Mouse (Mus musculus) T-helper 1 cell (primary cell): ENCODE measurements around the gene AW209491.

Experiments
- in situ Hi-C: fragments of 300-600 bp; cut with MboI, MseI; formaldehyde crosslinking; loops from one replicate; pipeline ENCODE4 v1.15.1; 2025; ENCODE audit warnings: high pct_unique_total_duplicates

The AW209491 gene

DNA sequence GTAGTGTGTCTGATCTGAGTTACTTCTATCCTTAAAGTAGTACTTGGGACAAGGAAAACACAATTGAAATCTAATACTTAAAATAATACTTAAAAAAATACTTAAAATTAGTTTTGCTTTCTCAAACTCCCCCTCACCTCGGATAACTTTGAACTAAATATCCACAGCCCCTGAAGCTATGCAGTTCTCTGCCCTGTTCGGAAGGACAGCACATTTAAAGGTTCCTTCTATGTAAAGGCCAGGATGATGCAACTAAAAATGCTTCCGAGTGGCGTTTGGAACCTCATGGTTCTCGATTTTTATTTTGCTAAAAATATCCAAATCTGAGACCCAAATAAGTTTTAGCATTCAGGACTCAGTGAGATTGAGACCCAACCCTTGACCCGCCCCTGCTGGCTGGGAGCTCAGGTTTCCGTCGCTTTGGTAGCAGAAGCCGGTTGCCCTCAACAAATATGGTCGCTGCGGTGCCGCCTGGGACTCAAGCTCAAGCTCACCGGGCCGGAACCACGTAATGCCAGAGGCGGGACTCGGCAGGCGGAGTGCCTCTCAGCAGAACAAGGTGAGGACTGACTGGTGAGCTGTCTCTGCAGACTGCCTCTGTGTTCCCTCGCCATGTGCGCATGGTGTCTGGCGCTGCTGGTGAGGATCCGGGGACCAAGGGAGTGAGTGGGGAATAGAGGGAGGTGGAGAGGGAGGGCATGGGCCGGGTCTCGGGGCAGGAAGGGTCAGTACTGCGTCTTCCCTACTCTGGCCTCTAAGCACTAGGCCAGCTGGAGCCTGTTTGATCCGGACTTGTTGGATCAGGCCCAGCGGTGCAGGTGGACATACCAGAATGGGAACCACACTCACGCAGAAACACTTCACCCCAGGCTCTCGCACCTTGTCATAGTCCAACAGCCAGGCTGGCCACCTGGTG lies at the start of gene AW209491:
TSS of gene AW209491 (plus strand) at position 429 of the 916 bp plus-strand sequence.
- in situ Hi-C loops = loop anchor here (25.0 kb wide), 1 partner anchor 668 kb away; the partner anchor contains the start of gene B3galnt2

DNA sequence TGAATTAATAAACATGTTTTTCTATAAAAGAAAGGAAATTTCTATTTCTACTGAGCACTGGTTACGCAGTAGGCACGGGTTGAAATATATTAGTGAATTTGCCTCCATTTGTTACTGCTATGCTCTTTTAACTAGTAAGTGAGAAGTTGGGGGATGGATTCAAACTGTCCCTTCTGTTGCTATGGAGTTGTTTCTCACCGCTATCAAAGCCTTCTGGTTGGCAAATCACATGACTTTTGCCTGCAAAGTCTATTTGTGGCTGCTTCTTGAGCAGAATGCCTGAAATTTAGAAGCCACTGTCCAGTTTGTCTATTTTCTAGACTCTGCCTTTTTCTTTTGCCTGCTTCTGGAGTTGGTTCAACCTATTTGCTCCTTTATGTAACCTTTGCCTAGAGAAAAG lies 49.6 kb upstream of the AW209491 start:
- in situ Hi-C loops = loop anchor here (5.0 kb wide), 1 partner anchor 228 kb away; no protein-coding TSS in a partner anchor

DNA sequence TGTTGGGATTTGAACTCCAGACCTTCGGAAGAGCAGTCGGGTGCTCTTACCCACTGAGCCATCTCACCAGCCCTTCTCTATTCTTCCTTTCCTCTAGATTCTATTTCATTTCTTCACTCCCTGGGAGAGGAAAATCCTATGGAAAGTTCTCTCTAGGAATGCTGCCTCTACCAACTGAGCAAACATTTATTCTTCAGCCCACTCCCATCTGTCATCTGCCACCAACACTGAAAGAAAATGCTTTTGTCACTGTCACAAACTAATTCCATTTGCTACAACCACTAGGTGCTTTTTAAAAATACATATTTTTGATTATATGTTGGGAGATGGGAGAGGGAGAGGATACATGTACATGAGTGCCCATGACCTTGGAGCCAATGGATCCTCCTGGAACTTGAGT lies 27.2 kb upstream of the AW209491 start:
- in situ Hi-C loops = loop anchor here (25.0 kb wide), 3 partner anchors 415 to 715 kb away; partner anchors contain the start of gene Tbce

DNA sequence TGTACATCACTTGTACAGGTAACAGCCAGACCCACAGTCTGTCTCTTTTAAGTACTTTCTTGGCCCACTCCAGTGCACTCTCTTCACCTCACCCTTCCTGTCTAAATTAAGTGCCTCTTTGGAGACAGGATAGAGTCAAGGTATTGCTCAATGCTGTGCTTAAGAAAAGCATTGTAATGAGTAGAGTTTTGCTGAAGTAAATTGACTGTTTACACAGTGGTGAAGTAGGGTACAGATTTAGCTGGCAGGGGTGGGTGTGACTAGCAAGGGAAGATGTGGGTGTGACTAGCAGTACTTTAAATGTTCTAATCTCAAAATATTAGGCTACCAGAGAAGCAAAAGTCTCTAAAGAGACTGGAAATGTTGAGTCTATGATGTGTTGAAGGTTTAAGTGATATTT lies 22.3 kb upstream of the AW209491 start:
- in situ Hi-C loops = loop anchor here (25.0 kb wide), 3 partner anchors 420 to 720 kb away; partner anchors contain the start of gene Tbce

DNA sequence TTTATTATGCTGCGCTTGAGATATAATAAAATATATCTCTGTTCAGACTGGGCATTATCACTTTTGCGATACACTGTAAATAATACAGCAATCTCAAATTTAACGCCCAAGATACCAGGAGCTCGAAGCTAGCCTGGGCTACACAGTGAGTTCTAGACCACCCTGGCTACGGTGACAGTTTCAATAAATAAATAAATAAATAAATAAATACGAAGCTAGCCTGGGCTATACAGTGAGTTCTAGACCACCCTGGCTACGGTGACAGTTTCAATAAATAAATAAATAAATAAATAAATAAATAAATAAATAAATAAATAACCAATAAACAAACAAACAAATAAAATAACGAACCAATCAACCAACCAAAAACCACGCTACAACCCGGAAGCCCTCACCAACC lies 17.5 kb upstream of the AW209491 start:
- in situ Hi-C loops = loop anchor here (25.0 kb wide), 3 partner anchors 425 to 725 kb away; partner anchors contain the start of gene Tbce

DNA sequence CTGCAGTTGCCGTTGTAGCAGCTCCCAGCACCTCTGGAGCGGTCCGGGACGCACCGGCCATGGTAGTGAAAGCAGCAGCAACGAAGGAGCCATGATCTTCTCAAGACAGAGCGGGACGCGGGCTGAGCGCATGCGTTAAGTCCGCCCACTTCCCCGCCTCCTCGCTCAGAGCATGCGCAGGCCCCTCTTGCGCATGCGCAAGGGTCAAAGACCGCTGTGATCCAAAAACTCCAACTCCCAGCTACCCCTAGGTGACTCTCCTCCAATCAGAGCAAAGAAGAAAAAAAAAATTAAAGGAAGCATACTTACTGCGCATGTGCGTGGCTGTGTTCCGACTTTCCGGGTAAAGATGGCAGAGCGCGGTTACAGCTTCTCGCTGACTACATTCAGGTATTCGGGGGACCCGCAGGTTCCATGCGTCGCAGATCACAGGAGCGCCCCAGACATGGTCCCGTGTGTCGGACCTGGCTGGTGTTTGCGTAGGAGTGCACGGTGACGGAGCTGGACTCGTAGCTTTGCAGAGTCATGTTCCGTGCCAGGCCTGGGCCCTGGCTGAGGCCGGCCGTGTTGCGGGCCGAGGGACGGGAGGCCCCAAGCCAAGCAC lies 16.9 kb upstream of the AW209491 start, which contains the start of the genes Mrpl32 and Psma2:
TSS of gene Mrpl32 (minus strand) at position 240 of the 604 bp plus-strand sequence.
TSS of gene Psma2 (plus strand) at position 315 of the 604 bp plus-strand sequence.
- in situ Hi-C loops = loop anchor here (25.0 kb wide), 3 partner anchors 426 to 726 kb away; partner anchors contain the start of gene Tbce

DNA sequence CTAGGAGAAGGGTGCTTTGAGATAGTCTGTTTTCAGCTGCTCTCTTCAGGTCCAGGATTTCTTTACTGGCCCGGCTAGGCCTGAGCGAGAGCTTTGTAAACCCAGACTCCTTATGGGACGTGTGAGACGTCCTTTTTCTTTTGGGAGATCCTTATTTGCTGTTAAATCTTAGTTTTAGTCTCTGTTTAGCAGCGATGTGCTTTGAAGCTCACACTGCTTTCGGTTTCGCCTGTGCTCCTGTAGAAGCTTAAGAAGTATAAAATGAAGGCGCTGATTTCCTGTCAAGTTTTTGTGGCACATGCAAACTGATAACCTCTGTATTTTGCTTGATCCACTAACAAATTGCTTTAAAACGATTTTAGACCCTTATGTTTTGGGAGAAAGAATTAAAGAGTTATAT lies 16.4 kb upstream of the AW209491 start:
- in situ Hi-C loops = loop anchor here (25.0 kb wide), 3 partner anchors 426 to 726 kb away; partner anchors contain the start of gene Tbce

DNA sequence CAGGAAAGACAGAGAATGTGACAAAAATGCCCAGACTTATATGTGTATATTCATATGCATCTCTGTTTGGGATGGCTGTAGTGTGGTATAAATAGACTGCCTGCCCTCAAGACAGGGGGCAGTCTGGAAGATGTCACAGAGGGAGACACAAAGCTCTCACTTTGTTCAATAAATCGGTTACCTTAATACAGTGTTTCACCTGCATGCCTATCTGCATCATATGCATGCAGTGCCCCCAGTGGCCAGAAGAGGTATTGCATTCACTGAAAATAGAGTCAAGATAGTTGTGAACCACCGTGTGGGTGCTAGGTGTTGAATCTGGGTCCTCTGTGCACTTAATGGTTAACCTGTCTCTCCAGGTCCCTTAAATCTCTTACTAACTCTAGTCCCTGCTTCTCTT lies 11.2 kb upstream of the AW209491 start:
- in situ Hi-C loops = loop anchor here (25.0 kb wide), 3 partner anchors 431 to 731 kb away; partner anchors contain the start of gene Tbce

DNA sequence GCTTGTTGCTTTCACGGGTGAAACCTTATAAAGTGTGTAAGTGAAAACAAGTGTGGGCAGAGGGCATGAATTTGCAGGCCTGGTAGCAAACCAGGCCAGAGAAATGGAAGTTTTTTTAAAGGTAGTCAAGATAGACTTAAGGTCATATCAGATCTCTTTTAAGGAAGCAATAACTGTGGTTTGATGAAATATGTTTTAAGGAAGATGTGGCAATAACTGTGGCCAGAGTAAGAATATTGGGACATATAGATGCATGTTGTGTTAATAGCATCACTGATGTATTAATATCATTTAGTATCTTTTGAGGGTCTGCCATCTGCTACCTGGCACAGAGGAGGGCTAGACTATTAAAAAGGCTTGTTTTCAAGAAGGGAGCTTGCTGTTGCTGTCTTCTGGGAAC lies 10.0 kb downstream of the AW209491 start:
- in situ Hi-C loops = loop anchor here (25.0 kb wide), 1 partner anchor 678 kb away; the partner anchor contains the start of gene B3galnt2

DNA sequence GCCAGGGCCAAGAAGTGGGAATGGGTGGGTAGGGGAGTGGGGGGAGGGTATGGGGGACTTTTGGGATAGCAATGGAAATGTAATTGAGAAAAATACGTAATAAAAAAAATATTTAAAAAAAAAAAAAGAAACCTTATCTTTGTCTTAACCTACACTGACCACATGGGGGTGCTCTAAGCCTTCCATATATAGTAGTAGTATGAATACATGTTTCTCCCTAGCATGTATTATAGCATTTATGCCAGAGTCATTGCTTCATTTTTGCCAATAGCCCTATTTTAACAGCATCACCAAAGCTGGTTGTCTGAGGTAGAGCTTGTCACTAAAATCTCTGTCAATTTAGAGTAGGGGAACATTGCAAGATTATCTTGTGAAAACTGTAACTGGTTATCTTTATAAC lies 19.3 kb downstream of the AW209491 start:
- in situ Hi-C loops = loop anchor here (25.0 kb wide), 1 partner anchor 687 kb away; the partner anchor contains the start of gene B3galnt2

DNA sequence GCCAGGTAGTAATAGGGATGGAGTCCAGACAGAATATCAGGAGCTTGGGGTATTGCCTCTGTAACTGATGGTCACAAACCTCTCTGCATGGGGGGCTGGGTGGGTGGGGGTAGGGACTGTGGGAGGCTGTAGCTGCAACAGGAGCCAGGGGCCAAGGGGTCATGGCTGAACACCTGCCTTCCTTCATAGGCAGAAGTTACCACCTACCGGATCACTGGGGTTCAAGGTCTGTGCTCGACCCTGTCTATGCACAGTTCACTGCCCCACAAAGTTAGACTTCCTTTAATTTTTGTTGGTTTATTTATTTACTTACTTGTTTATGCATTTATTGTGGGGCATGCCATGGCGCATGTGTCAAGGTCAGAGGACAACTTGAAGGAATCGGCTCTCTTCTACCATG lies 37.2 kb downstream of the AW209491 start:
- in situ Hi-C loops = no loop called here

DNA sequence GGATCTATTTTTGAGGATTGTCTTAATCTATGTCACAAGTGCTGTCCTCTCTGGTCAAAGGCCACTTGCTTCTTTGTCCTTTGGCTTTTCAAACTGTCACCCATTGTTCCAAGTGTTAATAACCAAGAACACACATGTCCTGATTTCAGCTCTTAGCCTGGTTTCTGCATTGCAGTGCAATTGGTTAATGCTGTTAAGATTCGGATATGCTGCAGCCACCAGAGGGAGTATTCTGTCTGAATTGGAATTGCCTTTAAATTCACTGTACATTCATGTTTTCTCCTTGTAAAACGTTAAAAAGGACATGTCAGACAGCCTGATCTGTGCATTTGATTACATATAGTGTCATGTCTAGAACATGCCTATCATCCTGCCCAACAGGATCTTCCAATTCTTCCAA lies 40.4 kb downstream of the AW209491 start:
- in situ Hi-C loops = no loop called here
